Mouse (Mus musculus): ENCODE measurements around the gene Rnf182. TPM values are rescaled to one million over a fixed set of nuclear protein-coding genes. Genes with fewer than 3 reads are reported as not detected.

The Rnf182 gene
- total and polyA plus RNA-seq, 2 experiments: not detected

DNA sequence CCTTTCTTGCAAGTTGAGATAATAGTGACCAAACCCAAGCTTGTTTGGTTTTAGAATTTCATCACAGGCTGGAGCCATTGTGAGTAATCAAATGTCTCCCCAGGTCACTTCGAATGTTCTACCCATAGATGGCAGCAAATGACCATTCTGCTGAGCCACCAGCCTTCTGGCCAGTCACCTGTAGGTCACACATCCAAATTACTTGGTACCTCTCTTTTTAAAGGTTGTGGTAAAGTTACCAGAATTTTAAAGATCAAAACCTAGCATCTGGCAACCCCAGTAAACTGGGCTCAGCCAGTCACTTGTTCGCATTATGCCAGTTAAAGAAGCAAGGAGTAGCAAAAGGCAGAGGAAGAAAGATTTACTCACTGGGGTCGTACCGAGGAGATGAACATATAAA is 19.6 kb upstream of the Rnf182 start:
- Histone ChIP-seq H3K27me3 (ENCODE audit: control insufficient read depth, insufficient read depth, low read length) (peaks cover 9% of the 10 kb centered on the region; the same call in 1 of the 2 replicates), H3K36me3 (ENCODE audit: control insufficient read depth, insufficient read depth, low read length) (no peaks in the 10 kb centered on the region), H3K9ac (ENCODE audit: low read depth, low read length) (no peak overlapping the region), H3K79me2 (ENCODE audit: control insufficient read depth, insufficient read depth, low read length) (no peaks in the 10 kb centered on the region), H3K4me3 (ENCODE audit: insufficient read depth, low read depth, low read length) (no peak overlapping the region), H3K4me1 (ENCODE audit: control insufficient read depth, insufficient read depth, low read length) (no peaks in the 10 kb centered on the region), H3K27ac (replicated peaks; ENCODE audit: insufficient read depth, low read depth, low read length) (no peak overlapping the region)
- TF ChIP-seq POLR2A (IDR thresholded peaks at IDR 0.05; ENCODE audit: extremely low read depth, insufficient read depth, low read length) (no peak), CTCF (IDR thresholded peaks at IDR 0.05; ENCODE audit: low read depth, low read length) (peak; percentile 75)
- 60% methylated on average over 4 of the region's 4 CpGs for WGBS
- DNase-seq (ENCODE audit: extremely low read depth, low read depth, low spot score): peak; percentile 57

DNA sequence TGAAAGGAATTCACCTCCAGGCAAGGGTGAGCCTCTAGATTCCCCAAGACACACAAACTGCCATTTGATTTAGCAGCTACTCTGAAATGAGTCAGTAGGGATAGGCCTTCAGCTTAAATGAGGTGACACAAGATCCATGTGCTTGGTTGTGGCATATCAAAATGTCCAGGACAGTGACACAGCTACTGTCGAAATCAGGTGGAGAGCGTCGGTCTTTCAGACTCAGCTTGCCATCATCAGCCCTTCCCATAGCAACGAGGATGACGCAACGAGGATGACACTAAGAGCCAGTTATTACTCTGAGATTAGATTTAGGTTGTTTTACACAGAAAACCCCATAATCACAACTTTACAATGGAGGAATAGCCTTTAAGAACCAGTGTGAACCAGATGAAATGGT is 14.5 kb upstream of the Rnf182 start:
- Histone ChIP-seq H3K4me3 (ENCODE audit: insufficient read depth, low read depth, low read length) (no peak overlapping the region), H3K27me3 (ENCODE audit: control insufficient read depth, insufficient read depth, low read length) (peaks cover 7% of the 10 kb centered on the region), H3K4me1 (ENCODE audit: control insufficient read depth, insufficient read depth, low read length) (no peaks in the 10 kb centered on the region), H3K79me2 (ENCODE audit: control insufficient read depth, insufficient read depth, low read length) (no peaks in the 10 kb centered on the region), H3K9ac (ENCODE audit: low read depth, low read length) (no peak overlapping the region), H3K27ac (replicated peaks; ENCODE audit: insufficient read depth, low read depth, low read length) (no peak overlapping the region), H3K36me3 (ENCODE audit: control insufficient read depth, insufficient read depth, low read length) (no peaks in the 10 kb centered on the region)
- WGBS: 87% methylated on average over 6 of the region's 6 CpGs
- no peak for TF ChIP-seq POLR2A (IDR thresholded peaks at IDR 0.05; ENCODE audit: extremely low read depth, insufficient read depth, low read length)
- TF ChIP-seq CTCF (IDR thresholded peaks at IDR 0.05; ENCODE audit: low read depth, low read length): no peak
- DNase-seq (ENCODE audit: extremely low read depth, low read depth, low spot score): no peak

DNA sequence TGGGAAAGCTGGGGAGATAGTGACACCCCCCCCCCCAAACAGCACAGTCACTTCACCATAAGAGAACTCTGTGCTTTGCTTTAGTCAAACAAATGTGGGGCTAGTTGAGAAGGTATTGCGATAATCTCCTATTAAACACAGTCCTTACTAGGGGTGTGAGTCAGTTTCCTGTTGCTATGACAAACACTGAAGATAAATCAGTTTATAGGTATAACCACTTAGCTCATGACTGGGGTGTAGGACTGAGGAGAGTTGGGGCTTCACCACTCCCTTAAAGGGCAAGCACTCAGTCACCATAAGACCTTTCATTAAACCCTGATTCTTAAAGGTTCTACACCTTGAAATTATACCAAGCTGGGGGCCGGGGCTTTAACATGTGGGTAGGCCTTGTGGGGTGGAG is 13.1 kb upstream of the Rnf182 start:
- TF ChIP-seq CTCF (IDR thresholded peaks at IDR 0.05; ENCODE audit: low read depth, low read length): no peak
- TF ChIP-seq POLR2A (IDR thresholded peaks at IDR 0.05; ENCODE audit: extremely low read depth, insufficient read depth, low read length): no peak
- H3K9ac ChIP-seq (ENCODE audit: low read depth, low read length): no peak overlapping the region
- no peaks in the 10 kb centered on the region for H3K4me1 ChIP-seq (ENCODE audit: control insufficient read depth, insufficient read depth, low read length)
- WGBS: 86% methylated on average over 2 of the region's 2 CpGs
- no peak overlapping the region for H3K27ac ChIP-seq (replicated peaks; ENCODE audit: insufficient read depth, low read depth, low read length)
- no peak for DNase-seq (ENCODE audit: extremely low read depth, low read depth, low spot score)
- no peaks in the 10 kb centered on the region for H3K79me2 ChIP-seq (ENCODE audit: control insufficient read depth, insufficient read depth, low read length)
- H3K27me3 ChIP-seq (ENCODE audit: control insufficient read depth, insufficient read depth, low read length): peaks cover 7% of the 10 kb centered on the region
- H3K4me3 ChIP-seq (ENCODE audit: insufficient read depth, low read depth, low read length): no peak overlapping the region
- H3K36me3 ChIP-seq (ENCODE audit: control insufficient read depth, insufficient read depth, low read length): no peaks in the 10 kb centered on the region

DNA sequence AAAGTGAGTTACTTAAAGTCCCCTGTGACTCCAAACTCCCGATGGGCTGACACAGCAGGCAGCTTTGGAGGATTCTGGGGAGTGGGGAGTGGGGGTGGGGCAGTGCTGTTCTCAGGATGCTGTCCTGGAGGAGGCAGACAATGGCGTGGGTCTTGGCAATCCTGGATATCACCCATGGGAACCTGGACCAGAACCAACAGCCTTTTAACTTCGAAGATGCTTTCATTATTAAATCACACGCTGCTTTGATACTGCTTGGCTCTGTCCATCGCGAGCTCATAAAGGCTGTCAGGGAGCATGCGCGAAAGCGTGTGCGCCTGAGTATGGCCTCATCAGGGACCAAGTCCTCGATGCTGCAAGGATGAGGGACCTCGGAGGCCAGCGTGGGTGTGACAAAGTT is 12.5 kb upstream of the Rnf182 start:
- DNase-seq (ENCODE audit: extremely low read depth, low read depth, low spot score): no peak
- Histone ChIP-seq H3K4me3 (ENCODE audit: insufficient read depth, low read depth, low read length) (no peak overlapping the region), H3K36me3 (ENCODE audit: control insufficient read depth, insufficient read depth, low read length) (no peaks in the 10 kb centered on the region), H3K27me3 (ENCODE audit: control insufficient read depth, insufficient read depth, low read length) (peaks cover 7% of the 10 kb centered on the region), H3K79me2 (ENCODE audit: control insufficient read depth, insufficient read depth, low read length) (no peaks in the 10 kb centered on the region), H3K27ac (replicated peaks; ENCODE audit: insufficient read depth, low read depth, low read length) (no peak overlapping the region), H3K9ac (ENCODE audit: low read depth, low read length) (no peak overlapping the region), H3K4me1 (ENCODE audit: control insufficient read depth, insufficient read depth, low read length) (no peaks in the 10 kb centered on the region)
- TF ChIP-seq POLR2A (IDR thresholded peaks at IDR 0.05; ENCODE audit: extremely low read depth, insufficient read depth, low read length) (no peak), CTCF (IDR thresholded peaks at IDR 0.05; ENCODE audit: low read depth, low read length) (no peak)
- 69% methylated on average over 13 of the region's 13 CpGs for WGBS

DNA sequence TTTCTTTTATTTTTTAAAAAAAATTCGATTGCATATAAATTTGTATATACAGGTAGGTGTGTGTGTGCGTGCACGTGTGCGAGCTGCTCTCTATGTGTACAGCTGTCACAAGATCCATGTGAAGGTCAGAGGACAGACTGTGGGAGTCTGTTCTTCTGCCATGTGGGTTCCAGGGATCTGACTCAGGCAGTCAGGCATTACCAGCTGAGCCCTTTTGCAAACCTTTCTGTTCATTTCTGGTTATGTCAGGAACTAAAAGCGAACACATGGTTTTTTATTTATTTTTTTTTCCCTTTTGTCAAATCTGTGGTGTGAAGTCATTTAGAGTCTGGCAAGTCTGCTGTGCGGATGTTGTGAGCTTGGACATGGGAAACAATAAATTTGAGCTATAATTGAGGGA is 6.7 kb upstream of the Rnf182 start:
- Histone ChIP-seq H3K36me3 (ENCODE audit: control insufficient read depth, insufficient read depth, low read length) (no peaks in the 10 kb centered on the region), H3K9ac (ENCODE audit: low read depth, low read length) (no peak overlapping the region), H3K4me1 (ENCODE audit: control insufficient read depth, insufficient read depth, low read length) (no peaks in the 10 kb centered on the region), H3K27ac (replicated peaks; ENCODE audit: insufficient read depth, low read depth, low read length) (no peak overlapping the region), H3K79me2 (ENCODE audit: control insufficient read depth, insufficient read depth, low read length) (no peaks in the 10 kb centered on the region), H3K4me3 (ENCODE audit: insufficient read depth, low read depth, low read length) (no peak overlapping the region), H3K27me3 (ENCODE audit: control insufficient read depth, insufficient read depth, low read length) (peaks cover 6% of the 10 kb centered on the region; the same call in 1 of the 2 replicates)
- TF ChIP-seq CTCF (IDR thresholded peaks at IDR 0.05; ENCODE audit: low read depth, low read length): no peak
- no peak for TF ChIP-seq POLR2A (IDR thresholded peaks at IDR 0.05; ENCODE audit: extremely low read depth, insufficient read depth, low read length)
- WGBS: 86% methylated on average over 6 of the region's 6 CpGs
- no peak for DNase-seq (ENCODE audit: extremely low read depth, low read depth, low spot score)

DNA sequence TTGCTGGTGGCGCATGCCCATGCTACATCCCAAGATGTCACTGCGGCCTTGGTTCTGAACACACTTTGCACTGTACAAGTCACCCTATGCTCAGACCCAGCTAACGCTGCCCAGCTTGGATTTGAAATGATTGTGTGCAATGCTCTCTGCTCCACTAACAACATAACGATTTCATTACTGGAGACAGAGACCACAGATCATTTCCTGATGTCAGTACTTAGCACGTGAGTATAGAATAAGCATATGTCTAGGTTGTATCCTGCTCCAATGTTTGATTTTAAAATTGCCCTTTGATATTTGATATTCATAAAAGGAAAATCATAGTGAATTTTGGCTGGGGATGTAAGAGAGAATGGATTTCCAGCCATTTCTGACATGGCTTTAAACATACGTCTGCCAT is 3.5 kb upstream of the Rnf182 start:
- Histone ChIP-seq H3K27me3 (ENCODE audit: control insufficient read depth, insufficient read depth, low read length) (peaks cover 21% of the 10 kb centered on the region), H3K79me2 (ENCODE audit: control insufficient read depth, insufficient read depth, low read length) (no peaks in the 10 kb centered on the region), H3K4me3 (ENCODE audit: insufficient read depth, low read depth, low read length) (no peak overlapping the region), H3K4me1 (ENCODE audit: control insufficient read depth, insufficient read depth, low read length) (no peaks in the 10 kb centered on the region), H3K27ac (replicated peaks; ENCODE audit: insufficient read depth, low read depth, low read length) (no peak overlapping the region), H3K36me3 (ENCODE audit: control insufficient read depth, insufficient read depth, low read length) (no peaks in the 10 kb centered on the region), H3K9ac (ENCODE audit: low read depth, low read length) (no peak overlapping the region)
- no peak for DNase-seq (ENCODE audit: extremely low read depth, low read depth, low spot score)
- no peak for TF ChIP-seq CTCF (IDR thresholded peaks at IDR 0.05; ENCODE audit: low read depth, low read length)
- TF ChIP-seq POLR2A (IDR thresholded peaks at IDR 0.05; ENCODE audit: extremely low read depth, insufficient read depth, low read length): no peak
- WGBS: 87% methylated on average over 6 of the region's 6 CpGs
